Mouse (Mus musculus) C2C12 (cell line): Measurements from ENCODE around the gene Ifi211.
"Not testable (repeated sequence)": the region's sequence is repeated elsewhere in the genome, so short reads cannot be mapped to it uniquely, and the experiment has no call there.

Experiments
- CEBPB ChIP-seq: IDR thresholded peaks from one replicate; pipeline ENCODE4 v1.6.1; 2011; ENCODE audit warnings: low read depth, mild to moderate bottlenecking, control low read depth, moderate library complexity
- CTCF ChIP-seq: IDR thresholded peaks from one replicate; pipeline ENCODE4 v1.5.1; 2011; ENCODE audit not compliant: control insufficient read depth, insufficient read depth, insufficient read length
- MAX ChIP-seq: IDR thresholded peaks from one replicate; pipeline ENCODE4 v1.6.1; 2011; ENCODE audit warnings: mild to moderate bottlenecking, control low read depth
- MYOD1 ChIP-seq: IDR thresholded peaks from one replicate; pipeline ENCODE4 v1.6.1; 2011; ENCODE audit warnings: low read depth; ENCODE audit not compliant: control insufficient read depth, insufficient read length
- MYOG ChIP-seq: IDR thresholded peaks from one replicate; pipeline ENCODE4 v1.6.1; 2011; ENCODE audit not compliant: control insufficient read depth, insufficient read length; ENCODE audit errors: extremely low read depth
- USF1 ChIP-seq: IDR thresholded peaks from one replicate; pipeline ENCODE4 v1.6.1; 2011; ENCODE audit warnings: low read depth, mild to moderate bottlenecking, control low read depth, moderate library complexity

DNA sequence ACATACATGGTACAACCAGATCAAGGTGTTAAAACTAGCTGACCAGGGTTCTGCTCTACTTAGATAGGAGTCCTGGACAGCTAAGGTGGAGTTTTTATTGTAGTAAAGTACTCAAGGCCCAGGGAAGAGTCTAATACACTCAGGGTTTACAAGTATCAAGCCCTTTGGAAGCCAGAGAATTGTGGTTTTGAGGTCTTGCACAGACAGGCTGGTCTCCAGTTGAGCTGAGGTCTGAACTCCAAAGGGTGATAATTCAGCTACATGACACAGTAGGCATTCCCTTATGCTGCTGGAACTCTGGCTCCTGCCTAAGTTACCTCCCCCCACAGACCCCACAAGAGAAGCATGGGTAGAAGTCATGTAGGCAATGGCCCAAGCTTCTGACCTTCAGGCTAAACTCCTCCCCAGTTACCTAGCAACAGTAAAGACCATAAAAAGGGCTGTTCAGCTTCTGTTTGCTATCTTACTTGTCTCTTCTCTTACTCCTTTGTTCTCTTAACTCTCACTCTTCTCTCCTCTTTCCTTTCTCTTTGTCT, 478 bp upstream of the Ifi211 start:
- not testable (repeated sequence) for TF ChIP-seq CTCF, USF1, MAX, MYOD1, CEBPB, MYOG
